Mouse (Mus musculus) testis, postnatal 10 days (tissue): ENCODE data around the gene Prr14.
"Not testable (repeated sequence)": the region's sequence is repeated elsewhere in the genome, so short reads cannot be mapped to it uniquely, and the experiment has no call there.

Experiments used
- DNase-seq: peaks from one replicate; pipeline ENCODE4 v3.0.0; 2021; ENCODE audit warnings: low spot score

Gene Prr14

DNA sequence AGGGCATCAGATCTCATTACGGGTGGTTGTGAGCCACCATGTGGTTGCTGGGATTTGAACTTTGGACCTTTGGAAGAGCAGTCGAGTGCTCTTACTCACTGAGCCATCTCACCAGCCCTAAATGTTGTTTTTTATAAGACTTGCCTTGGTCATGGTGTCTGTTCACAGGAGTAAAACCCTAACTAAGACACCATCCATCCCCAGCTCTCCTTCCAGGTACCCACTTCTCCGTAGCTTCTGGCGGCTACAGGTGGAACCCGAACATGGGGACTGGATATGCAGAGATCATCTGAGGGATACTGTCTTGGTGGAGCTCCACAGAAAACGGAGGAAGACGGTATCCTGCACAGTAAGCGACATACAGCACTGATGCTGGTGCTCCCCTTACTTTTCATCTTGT lies at the start of gene Prr14:
TSS of gene Prr14 (plus strand) at position 301 of the 400 bp plus-strand sequence.
- not testable (repeated sequence) for DNase-seq

DNA sequence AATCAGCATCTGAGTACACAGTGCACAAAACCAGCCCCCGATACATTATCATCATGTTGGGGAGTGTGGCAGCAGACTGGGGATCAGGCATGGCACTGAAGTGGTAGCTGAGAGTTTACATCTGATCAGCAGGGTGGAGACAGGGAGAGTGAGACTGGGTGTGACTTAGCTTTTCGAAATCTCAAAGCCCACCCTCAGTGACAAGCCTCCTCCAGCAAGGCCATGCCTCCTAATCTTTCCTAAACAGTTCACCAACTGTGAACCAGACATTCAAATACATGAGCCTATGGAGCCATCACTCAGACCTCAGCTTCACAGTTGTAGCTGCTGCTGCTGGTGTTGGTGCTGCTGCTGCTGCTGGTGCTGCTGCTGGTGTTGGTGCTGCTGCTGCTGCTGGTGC lies 48.0 kb upstream of the Prr14 start:
- no peak for DNase-seq

DNA sequence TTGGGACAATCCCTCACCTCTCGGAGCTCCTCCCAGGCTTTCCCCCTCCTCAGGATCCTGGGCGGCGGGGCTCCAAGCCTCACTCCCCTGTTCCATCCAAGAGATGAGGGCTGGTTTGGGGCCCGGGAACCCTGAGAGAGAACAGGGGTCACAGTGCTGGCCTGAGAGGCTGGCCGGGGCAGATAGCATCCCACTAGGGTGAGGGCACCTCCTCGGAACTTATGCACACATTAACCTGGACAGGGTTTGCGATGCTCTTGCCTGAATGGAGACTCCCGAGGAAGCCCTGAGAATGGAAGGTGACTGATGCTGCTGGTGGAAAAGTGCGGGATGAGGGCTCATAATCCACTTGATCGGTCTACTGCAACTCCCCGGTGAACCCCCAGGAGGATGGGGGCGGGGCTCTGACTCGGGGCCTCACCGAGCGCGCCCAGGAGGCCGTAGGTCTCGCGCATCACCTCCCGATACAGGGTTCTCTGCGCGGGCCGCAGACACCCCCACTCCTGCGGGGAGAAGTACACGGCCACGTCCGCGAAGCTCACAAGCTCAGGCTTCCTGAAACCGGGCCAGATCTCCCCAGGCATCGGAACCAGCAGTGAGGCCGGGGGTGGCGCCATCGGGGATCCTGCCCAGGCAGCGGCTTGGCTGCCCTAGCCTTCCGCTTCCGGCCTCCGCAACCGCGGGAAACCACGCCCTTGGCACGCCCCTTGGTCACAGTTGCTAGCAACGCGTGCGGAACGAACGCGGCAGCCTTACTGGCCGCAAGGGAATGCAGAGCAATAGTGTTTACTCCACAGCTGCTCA lies 37.8 kb upstream of the Prr14 start, which contains the start of gene Zfp688:
TSS of gene Zfp688 (minus strand) at position 681 of the 804 bp plus-strand sequence.
- peak; percentile 97 for DNase-seq

DNA sequence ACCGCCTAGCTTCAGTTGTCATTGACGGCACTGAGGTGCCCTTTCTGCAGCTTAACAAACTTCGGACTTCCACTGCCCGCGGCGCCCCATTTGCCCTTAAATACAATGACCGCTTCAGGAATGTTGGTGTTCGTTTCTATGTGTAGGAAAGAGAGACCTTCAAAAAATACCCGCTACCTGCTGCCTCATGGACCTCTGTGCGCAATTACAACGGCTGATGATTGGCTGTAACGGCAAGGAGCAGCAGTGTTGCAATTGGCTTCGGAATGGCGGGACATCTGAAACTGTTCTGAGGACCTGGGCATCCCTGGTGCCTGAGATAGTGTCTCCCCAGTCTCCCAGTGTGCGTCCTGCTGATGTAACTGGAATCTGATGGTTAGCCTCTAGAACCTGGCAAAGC lies 37.2 kb upstream of the Prr14 start:
- DNase-seq: no peak

DNA sequence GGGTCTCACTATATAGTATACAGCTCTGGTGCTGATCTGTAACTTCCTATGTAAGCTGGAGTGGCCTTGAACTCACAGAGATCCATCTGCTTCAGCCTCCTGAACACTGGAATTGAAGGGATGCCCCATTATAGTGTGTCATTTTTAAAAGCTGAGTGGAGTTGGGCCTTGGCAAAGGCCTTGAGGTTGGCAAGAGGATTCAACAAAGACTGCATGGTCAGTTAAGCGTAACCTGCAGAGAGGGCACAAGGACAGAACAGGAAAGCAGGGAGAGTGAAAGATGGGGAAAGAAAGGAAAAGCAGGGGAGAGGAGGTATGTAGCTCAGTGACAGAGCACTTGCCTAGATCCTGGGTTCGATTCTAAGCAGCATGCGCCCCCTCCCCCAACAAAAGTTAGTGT lies 34.1 kb upstream of the Prr14 start:
- no peak for DNase-seq

DNA sequence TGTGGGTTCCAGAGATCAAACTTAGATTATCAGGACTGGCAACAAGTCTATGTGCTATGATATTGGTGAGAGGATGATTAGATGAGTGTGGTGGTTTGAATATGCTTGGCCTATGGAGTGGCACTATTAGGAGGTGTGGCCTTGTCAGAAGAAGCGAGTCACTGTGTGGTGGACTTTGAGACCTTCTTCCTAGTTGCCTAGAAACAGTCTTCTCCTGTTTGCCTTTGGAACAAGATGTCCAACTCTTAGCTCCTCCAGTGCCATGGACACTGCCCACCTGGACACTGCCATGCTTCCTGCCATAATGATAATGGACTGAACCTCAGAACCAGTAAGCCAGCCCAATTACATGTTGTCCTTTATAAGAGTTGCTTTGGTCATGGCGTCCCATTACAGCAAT lies 33.5 kb upstream of the Prr14 start:
- no peak for DNase-seq

DNA sequence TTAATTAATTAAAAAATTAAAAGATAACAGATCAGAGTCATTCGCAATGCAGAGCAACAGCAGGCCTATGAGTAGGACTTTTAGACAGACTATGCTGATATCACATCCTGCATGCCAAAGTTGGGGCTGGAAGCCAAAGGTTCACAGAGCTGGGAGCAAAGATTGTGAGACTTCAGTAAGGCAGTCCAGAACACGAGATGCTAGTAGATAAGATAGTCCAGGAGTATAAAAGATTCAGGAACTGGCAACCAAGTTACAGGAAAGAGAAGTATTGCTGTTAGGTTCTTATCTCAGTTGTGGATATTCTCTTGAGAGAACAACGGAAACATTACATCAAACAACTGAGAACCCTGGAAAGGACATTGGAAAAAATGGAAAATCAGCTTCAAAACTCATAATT lies 33.1 kb upstream of the Prr14 start:
- DNase-seq: no peak

DNA sequence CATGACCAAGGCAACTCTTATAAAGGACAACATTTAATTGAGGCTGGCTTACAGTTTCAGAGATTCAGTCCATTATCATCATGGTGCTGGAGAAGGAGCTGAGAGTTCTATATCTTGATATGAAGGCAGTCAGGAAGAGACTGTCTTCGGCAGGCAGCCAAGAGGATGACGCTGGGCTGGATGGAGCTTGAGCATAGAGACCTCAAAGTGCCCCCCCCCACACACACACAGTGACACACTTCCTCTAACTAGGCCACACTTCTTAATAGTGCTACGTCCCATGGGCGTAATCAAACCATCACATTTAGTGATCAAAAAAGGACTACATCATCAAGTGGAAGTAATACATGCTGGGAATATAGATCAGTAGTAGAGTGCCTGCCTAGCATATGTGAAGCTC lies 24.2 kb upstream of the Prr14 start:
- DNase-seq: no peak

DNA sequence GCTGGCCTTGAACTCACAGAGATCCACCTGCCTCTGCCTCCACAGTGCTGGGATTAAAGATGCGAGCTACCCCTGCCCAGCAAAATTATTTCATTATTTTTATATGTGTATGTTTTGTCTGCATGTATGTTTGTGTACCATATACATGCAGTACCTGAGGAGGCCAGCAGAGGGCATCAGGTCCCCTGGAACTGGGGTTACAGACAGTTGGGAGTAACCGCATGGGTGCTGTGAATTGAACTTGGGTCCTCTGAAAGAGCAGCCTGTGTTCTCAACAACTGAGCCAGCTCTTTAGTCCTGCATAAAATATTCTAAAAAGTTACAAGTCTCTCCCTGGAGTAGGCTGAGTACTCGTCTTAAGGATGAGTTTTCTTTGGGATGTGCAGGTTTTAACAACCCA lies 21.7 kb upstream of the Prr14 start:
- DNase-seq: peak; percentile 61

DNA sequence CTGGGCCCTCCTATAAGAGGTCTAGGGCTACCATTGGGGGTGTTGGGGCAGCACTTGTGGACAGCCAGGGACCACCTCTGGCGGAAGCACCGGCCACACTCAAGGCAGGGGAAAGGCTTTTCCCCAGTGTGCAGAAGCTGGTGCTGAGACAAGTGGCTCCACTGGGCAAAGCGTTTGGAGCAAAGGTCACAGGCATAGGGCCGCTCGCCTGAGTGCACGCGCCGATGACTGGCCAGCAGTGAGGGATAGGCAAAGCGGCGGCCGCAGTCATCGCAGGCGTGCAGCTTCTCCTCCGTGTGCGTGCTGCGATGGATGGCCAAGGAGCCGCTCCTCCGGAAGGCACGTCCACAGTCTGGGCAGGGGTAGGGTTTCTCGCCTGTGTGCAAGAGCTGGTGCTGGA lies 15.4 kb upstream of the Prr14 start:
- no peak for DNase-seq

DNA sequence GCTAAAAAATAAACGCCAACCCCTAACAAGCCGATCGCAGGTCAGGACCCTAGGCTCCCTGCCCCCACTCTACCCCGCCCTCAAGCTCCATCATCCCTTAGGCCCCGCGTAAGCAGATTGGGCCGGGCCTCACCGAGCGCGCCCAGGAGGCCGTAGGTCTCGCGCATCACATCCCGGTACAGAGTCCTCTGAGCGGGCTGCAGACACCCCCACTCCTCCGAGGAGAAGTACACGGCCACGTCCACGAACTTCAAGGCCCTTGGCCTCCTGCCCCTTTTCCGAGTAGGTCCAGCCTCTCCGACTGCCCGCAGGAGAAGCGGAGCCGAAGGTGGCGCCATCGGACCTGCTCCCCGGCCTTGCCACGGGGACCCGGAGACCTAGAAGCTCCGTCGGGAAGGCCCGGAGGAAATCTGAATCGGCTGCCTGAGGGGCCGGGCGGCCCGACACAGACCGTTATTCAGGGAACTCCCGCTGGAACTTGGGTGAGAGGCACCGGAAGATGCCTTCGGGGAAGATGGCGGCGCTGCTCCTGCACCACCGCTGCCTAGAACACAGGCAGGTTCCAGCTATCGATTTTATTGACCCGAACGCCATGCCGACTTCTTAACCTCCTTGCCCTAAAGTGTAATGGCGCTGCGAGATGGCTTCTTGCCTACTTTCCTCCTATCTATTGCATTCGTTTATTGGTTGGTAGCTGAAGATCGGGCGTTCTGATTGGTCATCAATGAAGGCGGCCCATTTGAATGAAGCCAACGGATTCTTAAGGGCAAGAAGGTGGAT lies 10.7 kb upstream of the Prr14 start, which contains the start of gene Zfp689:
TSS of gene Zfp689 (minus strand) at position 638 of the 780 bp plus-strand sequence.
- DNase-seq: peak; percentile 90

DNA sequence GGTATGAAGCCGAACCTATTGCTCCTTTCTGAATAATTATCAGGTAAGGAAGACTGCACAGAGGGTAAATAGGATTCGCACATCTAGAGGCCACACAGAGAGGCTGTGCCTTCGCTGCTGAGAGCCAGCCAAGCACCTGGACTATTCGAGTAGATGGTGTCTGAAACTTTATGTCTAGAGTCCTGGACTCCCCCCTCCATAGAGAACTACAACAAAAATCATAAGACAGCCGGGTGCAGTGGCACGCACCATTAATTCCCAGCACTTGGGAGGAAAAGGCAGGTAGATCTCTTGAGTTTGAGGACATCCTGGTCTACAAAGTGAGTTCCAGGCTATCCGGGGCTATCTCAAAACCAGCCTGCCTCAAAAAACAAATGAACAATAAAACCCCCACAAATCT lies 9.4 kb upstream of the Prr14 start:
- DNase-seq: no peak

DNA sequence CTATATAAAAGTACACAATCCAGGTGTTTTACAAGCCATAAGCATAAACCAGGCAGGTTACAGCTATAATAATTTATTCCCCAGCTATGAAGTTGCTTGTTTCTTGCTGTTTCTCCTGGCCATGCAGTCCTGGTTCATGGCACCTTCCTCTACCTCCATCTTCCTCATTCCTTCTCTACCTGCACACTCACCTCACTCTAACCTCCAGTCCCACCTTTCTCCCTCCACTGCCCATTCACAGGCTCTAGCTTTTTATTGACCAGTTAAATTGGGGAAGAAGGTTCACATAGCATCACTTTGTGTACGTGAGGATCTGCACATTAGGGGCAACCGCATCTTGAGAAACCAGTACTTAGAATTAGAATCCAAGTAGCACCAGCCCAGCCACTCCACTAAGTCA lies 6.4 kb upstream of the Prr14 start:
- no peak for DNase-seq

DNA sequence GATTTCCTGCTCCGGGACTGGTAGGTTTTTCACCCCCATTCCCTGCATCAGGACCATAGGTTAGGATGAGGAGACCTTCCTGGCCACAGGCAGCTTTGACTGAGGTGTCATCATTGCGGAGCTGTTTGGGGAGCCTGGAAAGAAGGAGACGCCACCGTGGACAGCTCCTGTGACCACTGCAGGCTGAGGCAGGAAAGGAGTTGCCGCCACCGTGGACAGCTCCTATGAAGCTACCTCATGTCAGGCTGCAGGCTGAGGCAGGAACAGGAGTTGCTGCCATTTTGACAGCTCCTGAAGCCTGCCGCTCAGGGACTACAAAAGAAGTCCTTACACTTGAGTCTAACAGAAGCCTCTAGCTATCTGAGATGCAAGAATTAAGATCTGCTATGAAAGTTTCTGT lies 4.5 kb upstream of the Prr14 start:
- no peak for DNase-seq

DNA sequence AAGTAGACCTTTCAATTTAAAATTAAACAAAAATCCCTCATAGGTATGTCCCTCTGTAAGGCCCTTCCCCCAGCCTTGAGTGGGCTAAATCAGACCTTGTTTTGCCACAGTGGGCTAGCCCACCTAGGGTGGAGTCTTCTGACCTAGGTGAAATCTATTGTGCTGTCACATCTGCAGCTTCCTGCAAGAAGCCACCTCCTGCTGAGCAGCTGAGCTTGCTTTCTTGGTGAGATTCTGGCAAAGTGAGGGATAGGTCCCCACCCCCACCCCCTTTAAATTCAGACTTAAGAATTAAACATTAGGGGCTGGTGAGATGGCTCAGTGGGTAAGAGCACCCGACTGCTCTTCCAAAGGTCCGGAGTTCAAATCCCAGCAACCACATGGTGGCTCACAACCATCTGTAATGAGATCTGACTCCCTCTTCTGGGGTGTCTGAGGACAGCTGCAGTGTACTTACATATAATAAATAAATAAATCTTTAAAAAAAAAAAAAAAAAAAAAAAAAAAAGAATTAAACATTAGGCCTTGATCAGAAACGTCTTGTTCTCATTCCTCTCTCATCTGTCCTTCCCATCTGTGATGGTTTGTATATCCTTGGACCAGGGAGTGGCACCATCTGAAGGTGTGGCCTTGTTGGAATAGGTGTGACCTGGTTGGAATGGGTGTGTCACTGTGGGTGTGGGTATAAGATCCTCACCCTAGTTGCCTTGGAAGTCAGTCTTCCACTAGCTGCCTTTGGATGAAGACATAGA lies 864 bp upstream of the Prr14 start:
- DNase-seq: not testable (repeated sequence)

DNA sequence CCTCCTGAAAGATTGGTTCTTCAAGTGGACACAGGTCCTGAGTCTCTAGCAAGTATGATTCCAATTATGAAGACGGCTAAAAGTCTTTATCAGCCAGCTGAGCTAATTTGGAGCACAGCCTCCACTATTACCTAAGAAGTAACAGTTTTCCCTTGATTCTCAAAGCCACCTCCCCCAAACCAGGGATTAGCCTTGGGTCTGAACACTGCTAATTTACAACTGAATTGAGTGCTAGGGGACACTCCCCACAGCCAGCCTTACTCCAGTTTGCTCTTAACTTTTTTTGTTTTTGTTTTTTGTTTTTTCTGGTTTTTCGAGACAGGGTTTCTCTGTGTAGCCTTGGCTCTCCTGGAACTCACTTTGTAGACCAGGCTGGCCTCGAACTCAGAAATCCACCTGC lies 5.8 kb downstream of the Prr14 start:
- no peak for DNase-seq

DNA sequence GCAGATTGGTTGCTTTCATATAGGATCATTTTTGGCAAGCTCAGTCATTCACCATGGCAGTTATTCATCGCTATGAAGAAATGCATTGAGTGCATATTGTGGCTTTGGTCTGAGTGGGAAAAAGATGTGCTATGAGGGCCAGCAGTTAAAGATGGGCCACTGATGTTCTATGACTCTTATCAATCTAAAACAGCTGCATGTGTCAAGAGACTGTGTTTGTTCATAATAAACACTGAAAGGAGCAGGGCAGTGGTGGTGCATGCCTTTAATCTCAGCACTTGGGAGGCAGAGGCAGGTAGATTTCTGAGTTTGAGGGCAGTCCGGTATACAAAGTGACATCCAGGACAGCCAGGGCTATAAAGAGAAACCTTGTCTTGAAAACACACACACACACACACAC lies 6.3 kb downstream of the Prr14 start:
- not testable (repeated sequence) for DNase-seq

DNA sequence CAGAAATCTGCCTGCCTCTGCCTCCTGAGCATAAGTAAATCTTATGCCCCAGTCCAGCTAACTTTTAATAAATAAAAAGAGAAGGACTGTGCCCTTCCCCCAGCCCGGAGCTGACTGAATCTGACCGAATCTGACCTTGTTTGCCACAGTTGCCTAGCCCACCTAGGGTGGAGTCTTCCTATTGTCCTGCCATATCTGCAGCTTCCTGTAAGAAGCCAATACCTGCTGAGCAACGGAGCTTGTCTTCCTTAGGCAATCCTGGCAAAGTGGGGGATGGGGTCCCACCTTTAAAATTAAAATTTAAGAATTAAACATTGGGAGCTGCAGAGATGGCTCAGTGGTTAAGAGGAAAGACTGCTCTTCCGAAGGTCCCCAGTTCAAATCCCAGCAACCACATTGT lies 7.2 kb downstream of the Prr14 start:
- DNase-seq: no peak

DNA sequence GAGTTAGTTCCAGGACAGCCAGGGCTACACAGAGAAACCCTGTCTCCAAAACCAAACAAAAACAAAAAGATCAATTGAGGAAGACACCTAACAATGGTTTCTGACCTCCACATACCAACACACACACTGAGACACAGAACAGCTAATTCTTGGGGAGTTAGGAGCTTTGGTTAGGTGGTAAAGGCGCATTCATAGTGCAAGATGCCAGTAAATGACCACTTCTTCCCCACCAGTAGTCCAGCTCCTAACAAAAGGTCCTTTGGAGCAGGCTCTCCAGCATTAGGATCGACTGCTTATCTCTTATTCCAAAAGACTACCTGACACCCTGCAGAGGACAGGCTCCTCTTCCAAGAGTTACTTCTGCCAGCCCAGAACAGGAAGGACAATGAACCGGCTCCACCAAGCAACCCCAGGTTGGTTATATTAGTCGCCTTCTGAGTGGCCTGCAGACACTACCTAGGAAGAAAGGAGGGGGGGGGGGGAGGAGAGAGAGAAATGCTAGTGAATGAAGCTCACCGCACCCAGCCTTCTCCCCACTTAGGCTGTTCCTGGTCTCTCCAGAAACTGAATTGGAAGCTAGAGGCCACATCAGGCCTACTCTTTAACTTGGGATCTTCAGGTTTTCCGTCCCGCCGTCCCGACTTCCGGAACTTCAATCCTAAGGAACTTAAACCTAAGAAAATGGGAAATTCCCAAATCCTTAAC lies 10.8 kb downstream of the Prr14 start:
- DNase-seq: no peak

DNA sequence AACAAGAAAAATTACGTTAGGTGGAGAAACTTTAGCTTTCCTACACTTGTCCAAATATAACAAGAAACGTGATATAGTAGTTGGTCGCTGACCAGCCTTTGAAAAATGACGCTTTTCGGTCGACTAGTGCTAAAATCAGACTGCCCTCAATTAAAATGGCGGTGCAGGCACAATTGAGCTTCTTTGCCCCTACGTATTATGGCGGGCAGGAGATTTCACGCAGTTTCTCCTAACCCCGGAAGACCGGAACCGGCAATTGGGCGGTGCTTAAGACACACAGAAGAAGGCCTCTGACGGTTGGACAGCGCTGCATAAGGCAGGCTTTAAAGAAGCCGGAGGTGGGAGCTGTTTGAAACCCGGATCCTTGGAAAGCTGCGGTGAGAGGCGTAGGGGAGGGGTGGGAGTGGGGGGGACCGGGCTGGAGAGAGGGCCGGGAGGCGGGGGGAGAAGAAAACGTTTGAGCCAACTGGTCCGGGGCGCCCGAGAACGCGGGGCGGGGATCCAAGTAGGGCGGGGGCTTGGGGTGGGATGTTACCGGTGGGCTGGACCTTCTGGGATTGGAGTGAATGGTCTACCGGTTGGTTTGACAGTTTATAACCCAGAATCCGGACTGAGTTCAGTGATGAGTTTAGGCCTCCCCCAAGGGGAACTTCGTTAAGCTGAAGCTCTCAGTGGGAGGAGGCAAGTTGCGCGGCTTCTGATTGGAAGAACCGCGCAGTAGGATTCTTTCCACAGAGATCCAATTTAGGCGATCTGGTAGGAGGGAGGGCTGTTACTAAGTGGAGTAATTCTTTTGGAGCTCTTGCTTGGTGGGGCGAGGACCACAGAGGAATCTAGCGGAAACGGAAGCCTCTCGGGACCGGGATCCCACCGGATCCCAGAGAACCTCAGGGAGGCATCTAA lies 11.6 kb downstream of the Prr14 start:
- peak; percentile 89 for DNase-seq

DNA sequence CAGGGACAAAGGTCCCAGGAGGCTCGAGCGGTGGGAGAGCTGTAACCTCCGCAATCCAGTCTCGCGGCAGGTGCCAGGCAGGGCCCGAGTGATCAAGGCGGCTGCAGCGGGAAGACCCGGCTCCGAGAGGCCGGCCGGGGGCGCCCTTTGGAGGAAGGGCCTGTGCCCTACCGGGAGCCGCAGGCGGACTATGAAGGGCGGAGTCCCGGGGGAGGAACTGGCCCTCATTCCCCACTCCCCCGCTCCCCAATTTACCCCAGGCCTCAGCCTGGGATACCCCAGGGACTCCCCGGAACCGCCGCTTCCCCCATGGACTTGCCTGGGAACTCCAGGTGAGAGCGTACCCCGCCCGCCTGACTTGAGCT lies 12.2 kb downstream of the Prr14 start:
- peak; percentile 77 for DNase-seq
